16 mouse cellular contexts compared by ENCODE assay signal in genomic region chr2:48629106-48630050, GRCm38 (mm10).
DNase-seq lines count a peak whose midpoint lies in the region; ATAC-seq and TF ChIP-seq lines count a peak whose summit lies in the region.
"Had no signal": no experiment of that assay in that cellular context is flagged by ENCODE, and none has a peak within 500 bp of the region (broad histone marks: within the 10 kb centered on the region; RNA-seq: fewer than 3 reads in every experiment).

No protein-coding gene starts in this region.

- DNase-seq in forebrain, embryonic 11.5 days (ENCODE audit: low spot score) = no peak
- DNase-seq in hindbrain, postnatal 0 days (ENCODE audit: low spot score) = no peak
- DNase-seq in urinary bladder, postnatal 36 days (ENCODE audit: low spot score in 2 of 2) = no peak
- no peak for DNase-seq in right cerebral cortex, postnatal 14 days
- DNase-seq: adrenal gland, postnatal 10 days; cerebellum, adult 9-10 months; kidney, adult 9 months; lung, adult 18-20 months; lung, postnatal 36 days had no signal

- H3K9ac ChIP-seq in forebrain, embryonic 11.5 days (ENCODE audit: low read length) = no peak overlapping the region
- no peak overlapping the region for H3K9ac ChIP-seq in forebrain, embryonic 16.5 days (replicated peaks; ENCODE audit: low read depth, low read length)
- H3K9ac ChIP-seq in hindbrain, postnatal 0 days (replicated peaks; ENCODE audit: low read length) = no peak overlapping the region
- 0 out of 2 replicates have a peak overlapping the region, but pooled peaks have one; percentile 16 for H3K9ac ChIP-seq in neural tube, embryonic 14.5 days (replicated peaks; ENCODE audit: low read depth, low read length)
- H3K9ac ChIP-seq in kidney, embryonic 16.5 days (replicated peaks; ENCODE audit: low read length) = no peak overlapping the region
- H3K9ac ChIP-seq: heart, embryonic 15.5 days had no signal

- 48% methylated on average over 9 of the region's 9 CpGs for WGBS in forebrain, embryonic 11.5 days
- WGBS in forebrain, embryonic 16.5 days = 19% methylated on average over 9 of the region's 9 CpGs
- 35% methylated on average over 9 of the region's 9 CpGs for WGBS in hindbrain, postnatal 0 days
- 27% methylated on average over 9 of the region's 9 CpGs for WGBS in neural tube, embryonic 14.5 days
- WGBS in kidney, embryonic 16.5 days = 75% methylated on average over 9 of the region's 9 CpGs

- H3K4me1 ChIP-seq in forebrain, embryonic 11.5 days (replicated peaks; ENCODE audit: control insufficient read depth, insufficient read depth, low read length) = peaks cover 7% of the 10 kb centered on the region; the same call in 1 of the 2 replicates
- H3K4me1 ChIP-seq in forebrain, embryonic 16.5 days (replicated peaks; ENCODE audit: control insufficient read depth, insufficient read depth, low read length) = peaks cover 12% of the 10 kb centered on the region
- no peaks in the 10 kb centered on the region for H3K4me1 ChIP-seq in hindbrain, postnatal 0 days (ENCODE audit: insufficient read depth, low read length)
- H3K4me1 ChIP-seq in neural tube, embryonic 14.5 days (ENCODE audit: control insufficient read depth, insufficient read depth, low read length) = peaks cover 8% of the 10 kb centered on the region; the same call in 1 of the 2 replicates
- H3K4me1 ChIP-seq in kidney, embryonic 16.5 days (ENCODE audit: insufficient read depth, low read length) = no peaks in the 10 kb centered on the region
- H3K4me1 ChIP-seq: heart, embryonic 15.5 days had no signal

- no peak overlapping the region for H3K4me2 ChIP-seq in forebrain, embryonic 11.5 days (ENCODE audit: low read depth, low read length, severe bottlenecking)
- H3K4me2 ChIP-seq in forebrain, embryonic 16.5 days (ENCODE audit: low read length) = peak overlapping the region; percentile 17
- peak overlapping the region; percentile 8; the same call in 1 of the 2 replicates for H3K4me2 ChIP-seq in hindbrain, postnatal 0 days (ENCODE audit: low read depth, low read length)
- H3K4me2 ChIP-seq in neural tube, embryonic 14.5 days (ENCODE audit: low read depth, low read length) = peak overlapping the region; percentile 12; the same call in 1 of the 2 replicates
- H3K4me2 ChIP-seq in kidney, embryonic 16.5 days (replicated peaks; ENCODE audit: low read depth, low read length) = no peak overlapping the region
- H3K4me2 ChIP-seq: heart, embryonic 15.5 days had no signal

- ATAC-seq in forebrain, embryonic 11.5 days (replicated peaks; ENCODE audit: low FRiP score) = peak; percentile 58
- ATAC-seq in forebrain, embryonic 16.5 days = peak; percentile 54
- ATAC-seq in hindbrain, postnatal 0 days = no peak
- peak; percentile 77 for ATAC-seq in neural tube, embryonic 14.5 days (ENCODE audit: low read depth)
- no peak for ATAC-seq in kidney, embryonic 16.5 days (ENCODE audit: low FRiP score, low TSS enrichment)
- ATAC-seq: CD4-positive, CD25-positive, alpha-beta regulatory T cell, adult 4 months had no signal

- H3K27ac ChIP-seq in forebrain, embryonic 11.5 days (ENCODE audit: low read depth, low read length) = no peak overlapping the region
- H3K27ac ChIP-seq in forebrain, embryonic 16.5 days (ENCODE audit: low read length) = 0 out of 2 replicates have a peak overlapping the region, but pooled peaks have one; percentile 8
- no peak overlapping the region for H3K27ac ChIP-seq in hindbrain, postnatal 0 days
- H3K27ac ChIP-seq in neural tube, embryonic 14.5 days (ENCODE audit: low read depth, low read length) = no peak overlapping the region; the same call in 1 of the 2 replicates
- H3K27ac ChIP-seq in kidney, embryonic 16.5 days (ENCODE audit: low read length) = no peak overlapping the region
- H3K27ac ChIP-seq: heart, embryonic 15.5 days; left cerebral cortex, adult 2 months had no signal

- H3K4me3 ChIP-seq in forebrain, embryonic 11.5 days (ENCODE audit: low read depth, low read length) = no peak overlapping the region
- H3K4me3 ChIP-seq in forebrain, embryonic 16.5 days (replicated peaks; ENCODE audit: low read length) = no peak overlapping the region
- no peak overlapping the region for H3K4me3 ChIP-seq in hindbrain, postnatal 0 days (ENCODE audit: low read length)
- no peak overlapping the region for H3K4me3 ChIP-seq in neural tube, embryonic 14.5 days (ENCODE audit: low read depth, low read length)
- H3K4me3 ChIP-seq in kidney, embryonic 16.5 days (ENCODE audit: low read length) = no peak overlapping the region
- H3K4me3 ChIP-seq: erythroblast, embryonic 14.5 days; heart, embryonic 15.5 days; left cerebral cortex, adult 2 months had no signal

- H3K9me3 ChIP-seq in forebrain, embryonic 11.5 days (ENCODE audit: control insufficient read depth, low read length) = no peaks in the 10 kb centered on the region
- no peaks in the 10 kb centered on the region for H3K9me3 ChIP-seq in forebrain, embryonic 16.5 days (ENCODE audit: control insufficient read depth, low read length)
- H3K9me3 ChIP-seq in hindbrain, postnatal 0 days (ENCODE audit: low read length) = no peaks in the 10 kb centered on the region
- no peaks in the 10 kb centered on the region for H3K9me3 ChIP-seq in neural tube, embryonic 14.5 days (ENCODE audit: control insufficient read depth, low read length)
- H3K9me3 ChIP-seq in kidney, embryonic 16.5 days (ENCODE audit: low read length) = no peaks in the 10 kb centered on the region
- H3K9me3 ChIP-seq: heart, embryonic 15.5 days had no signal

- no peaks in the 10 kb centered on the region for H3K27me3 ChIP-seq in forebrain, embryonic 11.5 days (ENCODE audit: control insufficient read depth, insufficient read depth, low read length)
- H3K27me3 ChIP-seq in forebrain, embryonic 16.5 days (replicated peaks; ENCODE audit: control insufficient read depth, insufficient read depth, low read length) = no peaks in the 10 kb centered on the region
- H3K27me3 ChIP-seq in hindbrain, postnatal 0 days (ENCODE audit: insufficient read depth, low read length) = no peaks in the 10 kb centered on the region
- no peaks in the 10 kb centered on the region for H3K27me3 ChIP-seq in neural tube, embryonic 14.5 days (ENCODE audit: control insufficient read depth, insufficient read depth, low read length)
- H3K27me3 ChIP-seq in kidney, embryonic 16.5 days (ENCODE audit: insufficient read depth, low read length) = no peaks in the 10 kb centered on the region
- H3K27me3 ChIP-seq: heart, embryonic 15.5 days had no signal

- no peaks in the 10 kb centered on the region for H3K36me3 ChIP-seq in forebrain, embryonic 11.5 days (ENCODE audit: control insufficient read depth, insufficient read depth, low read length)
- no peaks in the 10 kb centered on the region for H3K36me3 ChIP-seq in forebrain, embryonic 16.5 days (ENCODE audit: control insufficient read depth, insufficient read depth)
- no peaks in the 10 kb centered on the region for H3K36me3 ChIP-seq in hindbrain, postnatal 0 days (ENCODE audit: insufficient read depth, low read length)
- no peaks in the 10 kb centered on the region for H3K36me3 ChIP-seq in neural tube, embryonic 14.5 days (ENCODE audit: control insufficient read depth, insufficient read depth, low read length)
- no peaks in the 10 kb centered on the region for H3K36me3 ChIP-seq in kidney, embryonic 16.5 days (ENCODE audit: insufficient read depth, low read length)
- H3K36me3 ChIP-seq: heart, embryonic 15.5 days had no signal

- TF ChIP-seq CTCF in hindbrain, postnatal 0 days (IDR thresholded peaks at IDR 0.05; ENCODE audit: low read depth) = no peak

Comparison
In these comparisons a context has a peak if more than half of its experiments do, and no peak if none do; other contexts are left out.
1. H3K4me2 ChIP-seq: peak in forebrain, embryonic 16.5 days (single experiment), hindbrain, postnatal 0 days (single experiment) and neural tube, embryonic 14.5 days (single experiment); none in forebrain, embryonic 11.5 days (single experiment) and kidney, embryonic 16.5 days (single experiment).
2. ATAC-seq: peak in forebrain, embryonic 11.5 days (single experiment), forebrain, embryonic 16.5 days (single experiment) and neural tube, embryonic 14.5 days (single experiment); none in hindbrain, postnatal 0 days (single experiment) and kidney, embryonic 16.5 days (single experiment).